Mouse (Mus musculus): ENCODE measurements around the gene Wfikkn1. TPM values are rescaled to one million over a fixed set of nuclear protein-coding genes. Genes with fewer than 3 reads are reported as not detected.

Wfikkn1 gene
- total RNA-seq, 2 experiments from 2014 or later = 1.7 to 2.2 TPM

DNA sequence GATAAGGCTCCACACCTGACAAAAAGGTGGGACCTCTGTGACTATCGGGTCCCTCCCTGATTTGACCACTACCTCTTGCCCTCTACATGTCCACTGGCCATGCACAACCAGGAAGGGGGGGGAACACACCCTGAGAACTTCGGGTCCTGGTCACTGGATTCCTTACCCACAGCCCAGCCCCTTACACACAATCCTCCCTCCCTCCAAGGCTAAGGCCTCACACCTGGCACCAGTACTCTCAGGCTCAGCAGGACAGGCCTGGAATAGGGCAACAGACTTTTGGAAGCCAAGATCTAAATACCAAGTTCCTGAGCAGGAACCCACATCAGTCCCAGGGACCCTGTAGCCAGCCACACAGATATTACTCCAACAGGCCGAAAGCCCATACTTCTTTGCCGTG lies 41.8 kb downstream of the Wfikkn1 start:
- DNase-seq (ENCODE audit: low spot score in 2 of 2) = no peak

DNA sequence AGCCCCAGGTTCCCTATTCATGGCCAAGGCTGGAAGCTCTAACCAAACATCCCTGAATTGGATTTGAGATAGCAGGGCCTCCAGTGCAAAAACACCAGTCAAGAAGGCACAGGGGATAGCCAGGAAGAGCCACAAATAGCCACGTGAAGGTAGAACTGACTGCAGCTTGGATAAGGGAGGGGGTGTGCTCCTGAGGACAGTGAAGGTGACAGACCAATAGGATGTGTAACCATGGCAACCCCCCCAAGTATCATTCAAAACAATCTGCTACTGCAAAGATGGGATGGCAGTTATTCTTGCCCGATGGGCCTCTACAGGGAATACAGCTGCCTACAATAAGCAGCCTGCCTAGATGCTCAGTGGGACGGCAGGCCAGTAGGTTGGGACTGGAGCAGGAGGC lies 43.1 kb downstream of the Wfikkn1 start:
- DNase-seq (ENCODE audit: low spot score in 2 of 2) = peak in 1 of 2 experiments; percentile 51

DNA sequence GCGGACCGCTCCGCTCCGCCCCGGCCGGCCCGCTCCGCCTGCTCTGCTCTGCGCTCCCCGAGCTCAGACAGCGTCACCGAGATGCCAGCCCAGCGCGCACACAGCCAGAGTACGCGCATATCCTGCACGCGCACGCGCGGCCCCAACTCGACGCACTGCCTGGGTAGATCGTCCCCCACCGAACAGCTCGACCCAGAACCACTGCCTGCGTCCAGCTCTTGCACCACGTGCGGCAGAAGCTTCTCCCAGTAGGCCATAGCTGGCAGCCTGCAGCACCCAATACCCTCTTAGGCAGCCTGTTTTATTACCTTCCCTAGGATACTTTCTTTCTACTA lies 43.6 kb downstream of the Wfikkn1 start, which contains the start of gene Rhbdl1:
Gene Rhbdl1 (minus strand): TSS at position 220 of the 335 bp plus-strand sequence.
- peak; percentile 84 to 90 for DNase-seq (ENCODE audit: low spot score in 2 of 2)

DNA sequence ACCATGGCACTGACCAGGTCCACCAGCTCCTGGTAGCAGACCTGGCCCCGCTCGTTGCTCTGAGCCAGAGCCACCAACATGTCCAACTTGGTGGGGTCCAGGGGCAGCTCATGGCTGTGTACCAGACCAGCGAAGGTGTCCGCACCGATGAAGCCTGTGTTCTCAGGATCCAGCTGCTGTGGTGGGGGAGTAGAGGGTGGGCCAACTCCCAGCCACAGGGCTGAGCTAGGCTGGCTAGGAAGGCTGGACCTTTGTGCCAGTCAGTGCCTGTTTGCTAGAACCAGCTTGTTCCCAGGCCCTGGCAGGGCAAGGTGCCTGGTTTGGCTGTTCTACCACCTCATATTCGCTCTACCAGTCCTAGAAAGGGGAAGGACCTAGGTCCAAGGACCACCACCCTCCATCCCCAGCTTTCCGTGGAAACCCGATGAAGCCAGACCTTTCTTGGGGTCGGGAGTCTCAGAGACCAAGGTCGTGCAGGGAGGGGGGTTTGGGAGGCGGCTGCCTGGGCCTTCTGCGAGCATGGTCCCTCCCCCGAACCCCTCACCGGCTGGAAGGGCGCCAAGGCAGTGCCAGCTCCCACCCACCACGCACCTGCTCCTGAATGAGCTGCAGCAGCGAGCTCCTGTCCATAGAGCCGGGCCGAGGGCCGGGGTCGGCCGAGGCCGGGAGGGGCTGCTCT lies 44.1 kb downstream of the Wfikkn1 start:
- DNase-seq (ENCODE audit: low spot score in 2 of 2) = peak in 1 of 2 experiments; percentile 50

DNA sequence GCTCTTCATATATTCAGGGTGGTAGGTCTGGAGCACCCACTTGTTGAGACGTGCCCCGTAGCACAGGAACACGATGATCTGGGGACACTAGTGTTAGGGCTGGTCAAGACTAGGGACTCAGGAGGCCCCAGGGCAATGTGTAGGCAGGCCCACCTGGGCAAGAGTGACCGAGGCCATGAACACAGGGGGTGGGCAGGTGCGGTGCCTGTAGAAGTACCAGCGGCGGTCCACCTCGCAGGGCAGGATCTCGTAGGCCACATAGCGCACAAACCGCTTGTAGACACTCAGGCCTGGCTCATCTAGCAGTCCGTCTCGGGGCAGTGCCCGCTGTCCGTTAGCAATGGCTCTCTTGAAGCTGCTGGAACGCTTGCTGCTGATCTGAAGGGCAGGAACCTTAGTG lies 44.8 kb downstream of the Wfikkn1 start:
- no peak for DNase-seq (ENCODE audit: low spot score in 2 of 2)

DNA sequence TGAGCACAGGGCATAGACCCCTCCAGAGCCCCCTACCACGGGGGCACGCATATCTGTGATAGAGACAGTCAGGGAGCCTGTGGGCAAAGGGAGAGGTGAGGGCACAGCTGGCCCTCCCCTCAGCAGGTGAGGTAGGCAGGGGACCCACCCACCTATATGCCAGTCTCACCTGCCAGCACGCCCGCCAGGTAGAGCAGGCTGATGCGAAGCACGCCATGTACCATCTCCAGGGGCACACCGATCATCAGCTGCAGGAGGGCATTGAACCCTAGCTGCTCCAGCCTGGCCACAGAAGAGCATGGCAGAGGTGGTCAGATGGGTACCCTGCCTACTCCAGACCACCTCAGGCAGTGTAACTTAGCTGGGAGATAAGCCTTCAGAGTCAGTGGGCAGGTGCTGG lies 45.4 kb downstream of the Wfikkn1 start:
- no peak for DNase-seq (ENCODE audit: low spot score in 2 of 2)

DNA sequence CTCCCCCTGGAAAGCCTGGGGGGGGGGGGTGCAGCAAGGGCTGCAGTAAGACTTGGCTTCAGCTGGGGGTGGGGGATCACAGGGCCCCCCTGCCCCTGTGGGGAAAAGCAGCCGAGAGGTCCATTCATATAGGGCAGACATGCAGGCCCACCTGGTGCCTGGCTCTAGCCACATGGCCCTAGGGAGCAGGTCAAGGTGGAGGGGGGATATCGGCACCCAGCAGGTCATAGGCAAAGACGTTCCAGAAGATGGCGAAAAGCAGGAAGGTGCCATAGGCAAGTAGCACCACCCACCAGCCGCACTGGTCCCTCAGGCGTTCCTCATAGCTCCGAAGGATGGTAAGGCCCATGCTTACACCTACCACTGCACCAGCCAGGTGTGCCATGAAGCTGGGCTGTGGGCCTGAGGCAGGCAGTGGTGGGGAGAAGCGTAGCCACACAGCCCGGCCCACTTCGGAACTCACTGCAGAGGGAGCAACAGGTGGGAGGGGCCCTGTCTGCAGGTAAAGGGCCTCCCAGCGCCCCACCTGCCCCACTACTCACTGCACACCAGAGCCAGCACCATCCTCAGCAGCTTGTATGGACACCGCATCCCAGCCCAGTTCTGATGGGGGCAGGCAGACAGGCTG lies 45.9 kb downstream of the Wfikkn1 start:
- no peak for DNase-seq (ENCODE audit: low spot score in 2 of 2)

DNA sequence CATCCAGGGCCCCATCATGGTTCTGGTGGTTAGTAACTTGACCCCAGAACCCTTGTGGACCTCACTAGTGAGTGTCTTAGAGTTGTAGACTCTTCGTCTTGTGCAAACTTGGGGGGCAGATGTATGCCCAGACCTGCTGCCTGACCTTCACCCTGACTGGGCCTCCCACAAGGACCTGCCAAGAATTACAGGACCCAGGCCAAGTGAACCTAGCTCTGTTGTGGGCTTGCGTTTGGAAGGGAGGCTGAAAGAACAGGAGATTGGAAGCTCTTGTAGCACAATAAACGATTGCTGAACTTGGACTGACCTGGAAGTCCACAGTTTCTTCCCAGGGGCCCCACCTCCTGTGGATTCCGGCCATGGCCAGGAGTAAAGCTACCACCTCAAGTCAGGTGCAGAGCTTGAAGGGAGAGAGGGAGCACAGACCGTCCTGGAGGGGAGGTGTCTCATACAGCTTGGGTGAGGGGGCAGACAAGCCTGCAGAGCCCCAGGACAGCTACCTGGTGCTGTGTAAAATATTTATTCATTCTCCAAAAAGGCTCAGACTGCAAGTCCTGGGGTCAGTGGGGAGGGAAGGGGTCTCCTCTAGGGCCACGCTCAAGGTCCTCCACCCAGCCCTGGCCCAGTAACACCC lies 46.6 kb downstream of the Wfikkn1 start:
- DNase-seq (ENCODE audit: low spot score in 2 of 2) = no peak

DNA sequence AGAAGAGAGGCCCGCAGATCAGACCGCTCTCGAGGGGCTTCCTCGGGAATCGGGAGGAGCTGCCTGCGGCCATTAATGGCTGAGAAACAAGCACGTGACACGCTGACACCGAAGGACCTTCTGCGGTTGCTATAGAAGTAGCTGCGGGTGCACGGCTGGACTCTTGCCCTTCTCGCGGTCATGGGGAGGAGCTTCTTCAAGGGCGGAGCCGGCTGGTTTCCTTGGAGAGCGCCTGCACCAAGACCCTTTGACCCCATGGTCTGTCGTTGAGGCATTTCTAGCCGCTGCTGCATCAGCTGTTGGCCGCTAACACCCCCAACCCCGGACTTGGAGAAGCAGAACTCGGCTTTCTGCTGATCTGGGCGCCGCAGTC lies 47.4 kb downstream of the Wfikkn1 start, which contains the start of gene Stub1:
Gene Stub1 (minus strand): TSS at position 114 of the 373 bp plus-strand sequence.
- DNase-seq (ENCODE audit: low spot score in 2 of 2) = peak; percentile 79 to 87

DNA sequence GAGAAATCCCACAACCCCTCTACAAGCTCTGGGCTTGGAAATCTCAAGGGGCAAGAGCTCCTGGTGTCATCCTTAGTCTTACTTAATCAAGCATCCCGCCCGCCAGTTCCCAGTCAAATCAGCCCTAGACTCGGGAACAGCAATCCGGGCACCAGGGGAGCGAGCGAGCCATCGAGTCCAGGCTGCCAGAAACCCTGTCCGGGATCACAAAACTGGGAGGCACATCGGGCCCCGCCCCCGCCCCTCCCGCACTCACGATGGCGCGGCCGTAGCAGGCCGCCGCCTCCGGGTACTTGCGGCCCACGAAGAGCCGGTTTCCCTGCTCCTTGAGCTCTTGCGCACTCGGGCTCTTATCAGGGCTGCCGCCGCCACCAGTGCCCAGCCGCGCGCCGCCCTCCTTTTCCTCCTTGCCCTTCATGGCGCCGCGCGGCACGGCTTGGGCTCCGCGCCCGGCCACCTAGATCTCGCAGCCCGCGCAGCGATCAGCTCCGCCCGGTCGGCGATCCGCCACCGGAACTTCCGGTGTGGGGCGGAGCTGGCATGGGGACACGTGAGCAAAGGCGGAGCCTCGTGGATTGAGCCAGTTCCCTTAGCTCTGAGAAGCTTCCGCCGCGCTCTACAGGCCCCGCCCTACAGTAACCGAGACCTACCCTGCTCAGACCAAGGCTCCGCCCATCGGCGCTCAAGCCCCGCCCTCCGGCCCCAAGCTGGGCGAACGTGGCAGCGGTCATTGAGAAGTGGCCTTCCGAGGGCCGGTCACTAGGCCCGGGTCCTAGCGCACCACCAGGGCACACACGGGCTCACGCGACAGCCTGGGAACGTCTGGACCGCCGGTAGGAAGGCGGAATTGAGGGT lies 48.0 kb downstream of the Wfikkn1 start:
- DNase-seq (ENCODE audit: low spot score in 2 of 2) = peak; percentile 96 to 99

DNA sequence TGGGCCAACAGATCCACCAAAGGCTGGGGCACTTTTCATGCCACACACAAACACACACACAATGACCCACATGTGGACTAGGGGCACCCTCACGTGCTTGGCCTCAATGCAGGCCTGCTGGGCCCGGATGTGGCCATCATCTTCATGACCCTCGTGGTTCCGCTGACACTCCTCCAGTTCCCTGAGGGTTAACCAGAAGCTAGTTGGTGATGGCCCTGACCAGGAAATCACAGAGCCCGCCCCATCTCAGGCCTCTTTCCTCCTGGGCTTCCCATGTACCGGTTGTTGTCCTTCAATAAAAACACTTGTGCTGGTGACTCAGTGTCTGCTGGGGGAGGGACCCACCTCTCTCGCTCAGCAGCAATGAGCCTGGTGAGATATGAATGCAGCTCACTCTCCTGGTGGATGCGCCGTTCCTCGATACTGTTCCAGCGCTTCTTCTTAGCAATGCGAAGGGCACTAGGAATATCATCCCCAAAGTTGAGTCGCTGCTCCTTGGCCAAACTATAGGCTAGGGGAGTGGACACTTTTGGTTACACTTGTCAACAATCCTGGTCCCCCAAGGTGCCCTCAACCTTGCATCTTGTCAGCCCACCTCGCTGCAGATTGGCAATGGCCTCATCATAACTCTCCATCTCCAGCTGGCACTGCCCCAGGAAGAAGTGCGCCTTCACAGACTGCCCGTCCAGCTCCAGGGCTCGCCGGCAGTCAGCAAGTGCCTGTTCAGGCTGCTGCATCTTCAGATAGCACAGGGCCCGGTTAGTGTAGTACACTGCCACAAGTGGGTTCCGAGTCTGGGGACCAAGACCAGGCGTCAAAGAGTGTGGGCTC lies 49.0 kb downstream of the Wfikkn1 start:
- DNase-seq (ENCODE audit: low spot score in 2 of 2) = no peak

DNA sequence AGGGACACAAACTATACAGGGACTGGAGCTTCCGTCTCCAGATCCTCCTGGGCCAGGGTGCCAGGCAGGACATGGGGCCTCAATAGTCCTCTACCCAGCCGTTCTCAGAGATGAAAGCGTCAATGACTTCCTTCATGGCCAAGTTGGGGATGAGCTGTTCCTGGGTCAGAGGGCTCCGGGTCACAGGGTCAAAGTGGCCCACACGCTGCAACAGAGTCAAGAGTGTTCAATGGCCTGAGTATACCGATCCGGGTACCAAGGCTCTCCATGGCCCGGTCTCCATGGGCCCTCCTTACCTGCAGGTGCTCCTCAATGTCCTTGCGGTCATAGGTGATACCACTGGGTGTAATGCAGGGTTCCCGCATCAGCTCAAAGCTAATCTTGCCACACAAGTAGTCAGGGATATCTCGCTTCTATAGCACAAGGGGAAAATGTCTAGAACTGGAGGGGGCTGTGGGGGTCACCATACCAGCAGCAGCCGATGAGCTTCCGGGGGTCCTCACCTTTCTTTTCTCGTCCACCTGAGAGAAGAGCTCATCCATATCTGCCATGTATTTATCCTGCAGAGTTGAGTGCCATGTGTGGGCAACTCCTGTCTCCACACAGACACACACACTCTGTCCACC lies 49.7 kb downstream of the Wfikkn1 start:
- no peak for DNase-seq (ENCODE audit: low spot score in 2 of 2)

DNA sequence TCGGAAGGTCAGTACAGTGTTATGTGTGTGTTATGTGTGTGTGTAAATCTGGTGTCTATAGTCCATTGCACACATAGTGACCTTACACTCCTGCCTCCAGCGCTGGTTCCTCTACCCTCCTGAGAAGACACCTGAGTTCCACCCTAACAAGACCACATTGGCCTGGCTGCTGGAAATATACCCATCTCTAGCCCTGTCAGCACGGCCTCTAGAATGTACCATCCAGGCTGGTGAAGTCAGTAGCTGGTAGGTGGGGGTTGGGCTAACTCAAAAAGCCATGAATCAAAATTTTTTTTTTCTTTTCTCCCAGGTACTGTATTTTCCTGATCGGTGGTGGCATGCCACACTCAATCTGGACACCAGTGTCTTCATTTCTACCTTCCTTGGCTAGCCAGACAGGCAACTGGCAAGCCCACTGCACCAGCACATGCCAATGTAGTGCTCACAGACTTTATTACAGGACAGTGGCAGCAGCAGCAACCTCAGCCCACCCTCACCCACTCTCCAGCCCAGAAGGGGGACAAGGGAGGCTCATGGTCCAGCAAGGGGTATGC lies 50.4 kb downstream of the Wfikkn1 start:
- DNase-seq (ENCODE audit: low spot score in 2 of 2) = no peak

DNA sequence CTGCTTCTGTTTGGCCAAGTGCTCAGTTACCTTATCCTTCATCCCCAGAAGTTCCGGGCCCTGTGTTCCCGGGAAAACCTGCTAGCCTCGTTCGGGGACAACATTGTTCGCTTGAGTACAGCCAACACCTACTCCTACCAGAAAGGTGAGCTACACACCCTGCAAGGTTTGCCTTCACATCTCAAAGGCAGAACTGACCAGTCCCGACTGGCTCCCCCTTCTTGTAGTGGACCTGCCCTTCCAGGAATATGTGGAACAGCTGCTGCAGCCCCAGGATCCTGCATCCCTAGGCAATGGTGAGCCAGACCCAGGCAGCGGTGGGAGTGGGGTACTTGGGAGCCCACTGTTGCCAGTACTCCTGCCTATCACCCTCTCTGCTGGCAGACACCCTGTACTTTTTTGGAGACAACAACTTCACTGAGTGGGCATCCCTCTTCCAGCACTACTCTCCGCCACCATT lies 51.1 kb downstream of the Wfikkn1 start:
- no peak for DNase-seq (ENCODE audit: low spot score in 2 of 2)

DNA sequence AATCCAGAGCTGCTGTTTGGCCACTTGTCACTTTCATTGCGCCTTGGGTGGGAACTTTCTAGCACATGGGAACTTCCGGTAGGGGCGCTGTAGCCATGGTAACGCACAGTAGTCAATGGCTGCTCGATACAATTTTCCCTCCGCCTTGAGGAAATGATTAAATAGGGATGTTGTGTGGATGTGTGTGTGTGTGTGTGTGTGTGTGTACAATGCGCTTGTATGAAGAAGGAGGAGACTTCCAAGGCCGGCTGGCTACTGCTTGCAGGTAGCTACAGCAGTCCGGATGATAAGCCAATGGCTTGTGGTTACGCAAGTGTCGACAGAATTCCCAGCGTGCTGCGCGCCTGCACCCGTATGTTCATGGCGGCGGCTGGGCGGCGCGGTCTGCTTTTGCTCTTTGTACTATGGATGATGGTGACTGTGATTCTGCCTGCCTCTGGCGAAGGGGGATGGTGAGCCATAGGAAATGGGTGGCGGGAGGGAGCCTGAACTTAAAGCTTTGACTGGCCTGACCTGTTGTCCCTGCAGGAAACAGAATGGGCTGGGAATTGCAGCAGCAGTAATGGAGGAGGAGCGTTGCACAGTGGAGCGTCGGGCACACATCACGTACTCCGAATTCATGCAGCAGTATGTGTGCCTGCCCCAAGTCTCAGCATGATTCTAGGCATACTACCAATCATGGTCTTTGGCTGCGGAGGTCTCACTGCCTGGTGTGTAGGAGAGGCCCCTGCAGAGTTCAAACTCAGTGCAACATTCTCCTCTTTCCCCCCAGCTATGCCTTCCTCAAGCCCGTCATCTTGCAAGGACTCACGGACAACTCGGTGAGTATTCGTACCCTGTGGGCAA lies 51.7 kb downstream of the Wfikkn1 start, which contains the start of gene Jmjd8:
Gene Jmjd8 (plus strand): TSS at position 156 of the 846 bp plus-strand sequence.
- peak; percentile 73 to 92 for DNase-seq (ENCODE audit: low spot score in 2 of 2)

DNA sequence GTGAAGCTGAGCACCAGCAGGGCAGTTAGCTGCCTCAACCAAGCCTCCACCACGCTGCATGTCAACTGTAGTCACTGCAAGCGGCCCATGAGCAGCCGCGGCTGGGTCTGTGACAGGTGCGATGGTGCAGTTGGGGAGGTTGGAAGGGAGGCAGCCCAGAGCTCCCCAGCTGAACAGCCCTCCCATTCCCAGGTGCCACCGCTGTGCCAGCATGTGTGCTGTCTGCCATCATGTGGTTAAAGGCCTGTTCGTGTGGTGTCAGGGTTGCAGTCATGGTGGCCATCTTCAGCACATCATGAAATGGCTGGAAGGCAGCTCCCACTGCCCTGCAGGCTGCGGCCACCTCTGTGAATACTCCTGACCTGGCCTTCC lies 52.4 kb downstream of the Wfikkn1 start:
- DNase-seq (ENCODE audit: low spot score in 2 of 2) = no peak
